Mouse (Mus musculus) hindbrain, embryonic 12.5 days (tissue): Measurements from ENCODE around the gene Cux2. TPM values are rescaled to one million over a fixed set of nuclear protein-coding genes. Genes with fewer than 3 reads are reported as not detected.

Experiments used
- ATAC-seq: fragments of 200-750 bp; cut with Nextera tagmentation; 2 replicates; pipeline ENCODE4 v1.8.0; 2017; ENCODE audit warnings: moderate TSS enrichment; ENCODE audit not compliant: low FRiP score
- H3K27ac ChIP-seq: fragments of 300-500 bp; sonication (generic); 2 replicates; pipeline ENCODE4 v1.5.1; 2016; ENCODE audit warnings: mild to moderate bottlenecking
- H3K27me3 ChIP-seq: fragments of 300-500 bp; sonication (generic); 2 replicates; pipeline ENCODE4 v1.6.1; 2016; ENCODE audit warnings: mild to moderate bottlenecking
- H3K36me3 ChIP-seq: fragments of 300-500 bp; sonication (generic); 2 replicates; pipeline ENCODE4 v1.6.1; 2016; ENCODE audit warnings: mild to moderate bottlenecking
- H3K4me1 ChIP-seq: fragments of 300-500 bp; sonication (generic); 2 replicates; pipeline ENCODE4 v1.6.1; 2016
- H3K4me2 ChIP-seq: fragments of 300-500 bp; sonication (generic); replicated peaks from 2 replicates; pipeline ENCODE4 v1.6.1; 2016; ENCODE audit warnings: mild to moderate bottlenecking
- H3K4me3 ChIP-seq: fragments of 300-500 bp; sonication (generic); 2 replicates; pipeline ENCODE4 v1.5.1; 2016; ENCODE audit warnings: mild to moderate bottlenecking
- H3K9ac ChIP-seq: fragments of 300-500 bp; sonication (generic); 2 replicates; pipeline ENCODE4 v1.6.1; 2016; ENCODE audit warnings: mild to moderate bottlenecking, moderate library complexity
- H3K9me3 ChIP-seq: fragments of 300-500 bp; sonication (generic); replicated peaks from 2 replicates; pipeline ENCODE4 v1.6.1; 2016; ENCODE audit warnings: mild to moderate bottlenecking
- WGBS: fragments of 180-500 bp; shearing (Covaris S2); methylation state at CpG from one replicate; pipeline ENCODE4 v1.1.7; 2016; 5-methylcytosine and 5-hydroxymethylcytosine counted together
- polyA plus RNA-seq: library from polyadenylated mRNA; unstranded; fragments of >200 nt; fragmentation: Nextera tagmentation; extraction: Ambion mirVana; gene quantifications from 2 replicates; pipeline ENCODE4 v1.2.1, GENCODE M21; 2016

The Cux2 gene
- polyA plus RNA-seq, 1 experiment from 2014 or later: 25.7 TPM

DNA sequence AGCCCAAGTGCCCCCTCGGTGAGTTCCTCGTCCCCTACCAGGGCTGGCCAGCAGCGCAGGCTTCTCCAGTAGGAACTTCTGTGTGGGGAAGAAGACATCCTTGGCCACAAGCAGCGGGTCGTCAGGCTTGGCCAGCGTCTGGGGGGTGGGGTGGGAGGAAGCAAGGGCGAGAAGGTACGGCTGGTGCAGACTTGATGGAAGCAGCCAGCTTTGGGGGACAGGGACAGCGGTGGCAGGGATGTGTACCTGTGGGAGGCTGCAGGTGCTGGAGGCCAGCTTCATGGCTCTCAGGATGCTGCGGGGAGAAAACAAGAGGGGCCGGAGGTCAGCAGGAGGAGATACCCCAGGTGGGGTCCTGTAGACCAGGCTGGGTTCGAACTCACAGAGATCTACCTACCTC is 174.9 kb downstream of the Cux2 start:
- Histone ChIP-seq H3K36me3 (peaks cover 39% of the 10 kb centered on the region), H3K27me3 (no peaks in the 10 kb centered on the region), H3K4me3 (no peak overlapping the region), H3K4me2 (no peak overlapping the region), H3K9ac (no peak overlapping the region), H3K27ac (no peak overlapping the region), H3K4me1 (0 out of 2 replicates have a peak, but pooled peaks cover 3% of the 10 kb centered on the region), H3K9me3 (no peaks in the 10 kb centered on the region)
- WGBS: 91% methylated on average over 12 of the region's 12 CpGs
- no peak for ATAC-seq

DNA sequence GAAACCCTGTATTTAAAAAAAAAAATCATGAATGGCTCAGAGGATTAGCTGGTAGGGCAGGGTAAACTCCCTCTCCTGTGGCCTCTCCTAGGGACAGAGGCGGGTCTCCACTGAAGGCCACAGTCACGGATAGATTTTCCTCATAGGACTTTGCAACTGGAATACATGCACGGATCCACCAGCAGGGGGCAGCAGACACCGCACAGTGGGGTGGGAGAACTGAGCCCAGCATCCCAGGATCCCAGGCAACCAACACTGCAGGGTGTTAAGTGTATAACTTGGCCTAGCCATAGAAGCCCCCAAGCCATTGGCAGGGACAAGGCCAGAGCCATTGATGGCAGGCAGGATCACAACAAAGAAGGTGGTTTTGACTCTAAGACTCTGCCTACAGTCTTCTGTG is 177.7 kb downstream of the Cux2 start:
- H3K27ac ChIP-seq: no peak overlapping the region
- no peak overlapping the region for H3K4me2 ChIP-seq
- no peaks in the 10 kb centered on the region for H3K27me3 ChIP-seq
- 0 out of 2 replicates have a peak, but pooled peaks have one; percentile 46 for ATAC-seq
- H3K4me3 ChIP-seq: no peak overlapping the region
- peaks cover 49% of the 10 kb centered on the region for H3K36me3 ChIP-seq
- H3K9me3 ChIP-seq: no peaks in the 10 kb centered on the region
- H3K9ac ChIP-seq: no peak overlapping the region
- no peaks in the 10 kb centered on the region for H3K4me1 ChIP-seq
- WGBS: 15% methylated on average over 4 of the region's 4 CpGs

DNA sequence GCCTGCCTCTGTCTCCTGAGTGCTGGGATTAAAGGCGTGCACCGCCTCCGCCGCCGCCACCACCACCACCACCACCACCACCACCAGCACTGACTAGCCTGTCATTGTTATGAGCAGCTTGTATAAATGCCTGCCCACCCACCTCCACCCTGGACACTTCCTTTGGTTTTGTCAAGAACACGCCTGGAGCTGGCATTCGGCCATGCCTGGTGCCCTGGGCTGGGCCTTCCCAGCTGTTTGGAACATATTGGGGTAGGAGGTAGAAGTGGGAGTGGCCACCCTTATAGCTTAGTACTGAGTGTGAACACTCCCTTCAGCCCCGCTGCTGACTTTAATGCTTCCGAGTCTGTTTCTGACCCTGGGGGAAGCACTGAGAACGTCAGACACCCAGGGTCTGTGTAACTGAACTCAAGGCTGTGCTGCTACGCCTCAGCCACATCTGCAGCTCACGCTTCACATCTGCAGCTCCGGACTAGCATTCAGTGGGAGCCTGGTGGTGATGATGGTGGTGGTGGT is 178.3 kb downstream of the Cux2 start:
- ATAC-seq: no peak
- WGBS: 84% methylated on average over 11 of the region's 13 CpGs
- Histone ChIP-seq H3K4me3 (no peak overlapping the region), H3K9ac (no peak overlapping the region), H3K27me3 (no peaks in the 10 kb centered on the region), H3K36me3 (peaks cover 44% of the 10 kb centered on the region), H3K4me2 (no peak overlapping the region), H3K27ac (no peak overlapping the region), H3K9me3 (no peaks in the 10 kb centered on the region), H3K4me1 (no peaks in the 10 kb centered on the region)

DNA sequence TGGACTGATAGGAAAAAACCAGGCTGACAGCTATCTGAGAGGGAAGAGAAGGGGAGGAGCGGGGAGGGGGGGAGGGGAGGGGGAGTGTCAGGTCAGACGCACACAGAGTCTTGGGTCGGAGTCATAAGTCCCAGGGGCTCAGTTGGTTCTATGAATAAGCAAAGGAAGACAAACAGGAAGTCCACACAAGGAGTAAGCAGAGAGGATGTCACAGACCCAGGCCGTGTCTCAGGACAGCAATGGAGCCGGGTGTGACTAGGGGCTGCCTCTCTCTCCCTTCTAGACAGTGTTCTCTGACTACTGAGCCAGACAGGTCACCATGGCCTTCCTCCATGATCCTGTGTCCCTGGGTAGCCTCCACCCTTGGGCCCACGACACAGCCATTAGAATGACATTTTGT is 179.1 kb downstream of the Cux2 start:
- Histone ChIP-seq H3K9ac (no peak overlapping the region), H3K36me3 (peaks cover 36% of the 10 kb centered on the region), H3K4me1 (no peaks in the 10 kb centered on the region), H3K4me3 (no peak overlapping the region), H3K27me3 (no peaks in the 10 kb centered on the region), H3K27ac (no peak overlapping the region), H3K9me3 (no peaks in the 10 kb centered on the region), H3K4me2 (no peak overlapping the region)
- ATAC-seq: no peak
- 61% methylated on average over 6 of the region's 6 CpGs for whole genome bisulfite sequencing

GRCm38 (mm10) chr5:121867963-121868362 is 181.9 kb downstream of the Cux2 start:
- Histone ChIP-seq H3K4me2 (no peak overlapping the region), H3K9me3 (no peaks in the 10 kb centered on the region), H3K4me3 (no peak overlapping the region), H3K36me3 (peaks cover 32% of the 10 kb centered on the region), H3K27ac (no peak overlapping the region), H3K4me1 (0 out of 2 replicates have a peak, but pooled peaks cover 2% of the 10 kb centered on the region), H3K27me3 (no peaks in the 10 kb centered on the region), H3K9ac (no peak overlapping the region)
- WGBS: 67% methylated on average over 5 of the region's 5 CpGs
- ATAC-seq: no peak

- Histone ChIP-seq H3K9ac (no peak overlapping the region), H3K9me3 (peaks cover 8% of the 10 kb centered on the region; the same call in 1 of the 2 replicates), H3K4me1 (0 out of 2 replicates have a peak, but pooled peaks cover 2% of the 10 kb centered on the region), H3K4me3 (no peak overlapping the region), H3K27me3 (no peaks in the 10 kb centered on the region), H3K27ac (no peak overlapping the region), H3K36me3 (peaks cover 42% of the 10 kb centered on the region), H3K4me2 (0 out of 2 replicates have a peak overlapping the region, but pooled peaks have one; percentile 25)
- ATAC-seq: no peak
- 10% methylated on average over 7 of the region's 11 CpGs for WGBS
These were observed 185.6 kb downstream of the Cux2 start for GRCm38 (mm10) chr5:121864330-121864729.

DNA sequence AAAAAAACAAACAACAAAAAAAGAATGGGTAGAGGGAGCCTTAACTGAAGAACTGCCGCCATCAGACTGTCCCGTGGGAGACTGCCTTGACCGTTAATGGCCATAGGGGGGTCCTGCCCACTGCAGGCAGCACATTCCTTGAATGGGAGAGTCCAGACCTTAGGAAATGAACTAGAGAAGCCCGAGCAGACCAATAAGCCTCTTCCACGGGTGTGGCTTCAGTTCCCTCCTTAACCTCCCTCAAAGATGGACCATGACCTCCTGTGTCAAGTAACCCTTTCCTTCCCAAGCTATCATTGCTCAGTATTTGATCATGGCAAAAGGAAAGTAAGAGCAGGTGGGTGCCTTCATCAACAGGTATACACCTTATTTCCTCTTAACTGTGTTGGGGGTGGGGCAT is 187.9 kb downstream of the Cux2 start:
- H3K27ac ChIP-seq: no peak overlapping the region
- 51% methylated on average over 5 of the region's 5 CpGs for WGBS
- H3K9me3 ChIP-seq: peaks cover 8% of the 10 kb centered on the region; the same call in 1 of the 2 replicates
- no peak overlapping the region for H3K9ac ChIP-seq
- H3K4me3 ChIP-seq: no peak overlapping the region
- H3K4me1 ChIP-seq: 0 out of 2 replicates have a peak, but pooled peaks cover 2% of the 10 kb centered on the region
- no peak overlapping the region for H3K4me2 ChIP-seq
- no peaks in the 10 kb centered on the region for H3K27me3 ChIP-seq
- peaks cover 39% of the 10 kb centered on the region for H3K36me3 ChIP-seq
- ATAC-seq: no peak

DNA sequence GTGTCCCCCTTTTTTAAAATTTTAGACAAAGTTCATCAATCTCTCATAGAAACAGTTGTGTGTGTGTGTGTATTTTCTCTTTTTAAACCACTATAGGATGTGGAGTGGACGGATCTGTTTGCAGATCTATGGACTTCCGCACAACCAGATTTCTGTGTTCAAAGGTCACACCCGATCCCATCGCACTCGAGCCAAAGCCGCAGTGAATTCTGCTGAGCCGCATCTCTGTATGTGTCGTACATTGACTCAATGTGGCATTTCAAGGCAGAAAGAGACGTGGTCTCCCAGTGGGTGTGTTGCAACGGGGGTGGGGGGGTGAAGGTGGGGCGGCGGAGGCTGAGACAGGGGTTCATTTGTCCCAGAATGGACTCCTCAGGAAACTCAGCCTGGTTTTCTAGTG is 191.5 kb downstream of the Cux2 start:
- H3K9me3 ChIP-seq: peaks cover 8% of the 10 kb centered on the region; the same call in 1 of the 2 replicates
- 89% methylated on average over 12 of the region's 12 CpGs for WGBS
- peaks cover 15% of the 10 kb centered on the region for H3K4me1 ChIP-seq
- H3K27me3 ChIP-seq: no peaks in the 10 kb centered on the region
- no peak overlapping the region for H3K27ac ChIP-seq
- H3K36me3 ChIP-seq: peaks cover 43% of the 10 kb centered on the region
- ATAC-seq: no peak
- no peak overlapping the region for H3K4me3 ChIP-seq
- H3K4me2 ChIP-seq: no peak overlapping the region
- H3K9ac ChIP-seq: no peak overlapping the region

- no peak for ATAC-seq
These were observed 193.2 kb downstream of the Cux2 start for GRCm38 (mm10) chr5:121856740-121857139.

GRCm38 (mm10) chr5:121854768-121855167 is 195.1 kb downstream of the Cux2 start:
- H3K27me3 ChIP-seq: no peaks in the 10 kb centered on the region
- no peak overlapping the region for H3K4me2 ChIP-seq
- H3K4me1 ChIP-seq: peaks cover 36% of the 10 kb centered on the region
- H3K36me3 ChIP-seq: peaks cover 49% of the 10 kb centered on the region
- 53% methylated on average over 10 of the region's 10 CpGs for WGBS
- no peaks in the 10 kb centered on the region for H3K9me3 ChIP-seq
- H3K27ac ChIP-seq: no peak overlapping the region
- H3K9ac ChIP-seq: no peak overlapping the region
- ATAC-seq: no peak; the same call in 1 of the 2 replicates
- no peak overlapping the region for H3K4me3 ChIP-seq

More at GRCm38 (mm10) chr5:121856740-121857139, 193.2 kb downstream of the Cux2 start:
- H3K27ac ChIP-seq: no peak overlapping the region
- H3K36me3 ChIP-seq: peaks cover 58% of the 10 kb centered on the region
- no peak overlapping the region for H3K4me3 ChIP-seq
- H3K27me3 ChIP-seq: no peaks in the 10 kb centered on the region
- H3K9ac ChIP-seq: no peak overlapping the region
- peaks cover 20% of the 10 kb centered on the region for H3K4me1 ChIP-seq
- H3K4me2 ChIP-seq: no peak overlapping the region
- WGBS: 85% methylated on average over 11 of the region's 11 CpGs
- peaks cover 8% of the 10 kb centered on the region; the same call in 1 of the 2 replicates for H3K9me3 ChIP-seq

- 0 out of 2 replicates have a peak, but pooled peaks have one; percentile 21 for ATAC-seq
- H3K27me3 ChIP-seq: no peaks in the 10 kb centered on the region
- H3K27ac ChIP-seq: peak overlapping the region; percentile 55; the same call in 1 of the 2 replicates
- H3K4me1 ChIP-seq: peaks cover 40% of the 10 kb centered on the region
- H3K4me2 ChIP-seq: no peak overlapping the region
- 83% methylated on average over 9 of the region's 9 CpGs for WGBS
- peak overlapping the region; percentile 38; the same call in 1 of the 2 replicates for H3K9ac ChIP-seq
- no peaks in the 10 kb centered on the region for H3K9me3 ChIP-seq
- no peak overlapping the region for H3K4me3 ChIP-seq
- peaks cover 42% of the 10 kb centered on the region for H3K36me3 ChIP-seq
These were observed 196.4 kb downstream of the Cux2 start for GRCm38 (mm10) chr5:121853368-121854051.

- Histone ChIP-seq H3K36me3 (peaks cover 32% of the 10 kb centered on the region), H3K9ac (peak overlapping the region; percentile 85), H3K27me3 (peaks cover 11% of the 10 kb centered on the region), H3K4me2 (peak overlapping the region; percentile 65), H3K27ac (peak overlapping the region; percentile 25; the same call in 1 of the 2 replicates), H3K9me3 (no peaks in the 10 kb centered on the region), H3K4me3 (peak overlapping the region; percentile 80), H3K4me1 (peaks cover 43% of the 10 kb centered on the region)
- WGBS: 43% methylated on average over 20 of the region's 20 CpGs
- no peak for ATAC-seq
These were observed 200.2 kb downstream of the Cux2 start for GRCm38 (mm10) chr5:121849478-121850349.
